Mouse (Mus musculus) limb, embryonic 11.5 days (tissue): ENCODE measurements around the gene Gli1. TPM values are rescaled to one million over a fixed set of nuclear protein-coding genes. Genes with fewer than 3 reads are reported as not detected.

Experiments
- ATAC-seq: fragments of 200-750 bp; cut with Nextera tagmentation; 2 replicates; pipeline ENCODE4 v1.8.0; 2017; ENCODE audit warnings: low read depth; ENCODE audit not compliant: insufficient number of reproducible peaks, low FRiP score, low TSS enrichment
- DNase-seq: peaks from one replicate; pipeline ENCODE4 v3.0.0-alpha.2; 2015; ENCODE audit warnings: low spot score
- H3K27ac ChIP-seq: fragments of 300-500 bp; sonication (generic); replicated peaks from 2 replicates; pipeline ENCODE4 v1.5.1; 2014; ENCODE audit warnings: low read depth, mild to moderate bottlenecking, low read length
- H3K27me3 ChIP-seq: fragments of 300-500 bp; sonication (generic); 2 replicates; pipeline ENCODE4 v1.6.1; 2014; ENCODE audit warnings: mild to moderate bottlenecking, low read length, mixed read lengths; ENCODE audit not compliant: control insufficient read depth, insufficient read depth
- H3K36me3 ChIP-seq: fragments of 300-500 bp; sonication (generic); 2 replicates; pipeline ENCODE4 v1.6.1; 2014; ENCODE audit warnings: mild to moderate bottlenecking, low read length, moderate library complexity, mixed read lengths; ENCODE audit not compliant: control insufficient read depth, insufficient read depth
- H3K4me1 ChIP-seq: fragments of 300-500 bp; sonication (generic); 2 replicates; pipeline ENCODE4 v1.6.1; 2014; ENCODE audit warnings: low read length, mixed read lengths; ENCODE audit not compliant: control insufficient read depth, insufficient read depth
- H3K4me2 ChIP-seq: fragments of 300-500 bp; sonication (generic); 2 replicates; pipeline ENCODE4 v1.6.1; 2014; ENCODE audit warnings: low read depth, mild to moderate bottlenecking, moderate library complexity; ENCODE audit not compliant: severe bottlenecking
- H3K4me3 ChIP-seq: fragments of 300-500 bp; sonication (generic); 2 replicates; pipeline ENCODE4 v1.5.1; 2014; ENCODE audit warnings: low read depth, low read length
- H3K9ac ChIP-seq: fragments of 300-500 bp; sonication (generic); 2 replicates; pipeline ENCODE4 v1.6.1; 2014; ENCODE audit warnings: mild to moderate bottlenecking, low read length
- H3K9me3 ChIP-seq: fragments of 300-500 bp; sonication (generic); 2 replicates; pipeline ENCODE4 v1.6.1; 2016; ENCODE audit warnings: low read length; ENCODE audit not compliant: control insufficient read depth
- WGBS: fragments of 180-500 bp; shearing (Covaris S2); extraction: QIAGEN DNeasy Blood & Tissue Kit; methylation state at CpG from one replicate; pipeline ENCODE4 v1.1.7; 2014; 5-methylcytosine and 5-hydroxymethylcytosine counted together
- polyA plus RNA-seq: library from polyadenylated mRNA; unstranded; fragments of >200 nt; fragmentation: Nextera tagmentation; extraction: Ambion mirVana; gene quantifications from 2 replicates; pipeline ENCODE4 v1.2.1, GENCODE M21; 2014

Gli1 gene
- polyA plus RNA-seq, 1 experiment from 2014 or later, result 8.5 TPM

- Histone ChIP-seq H3K27me3 (peaks cover 5% of the 10 kb centered on the region; the same call in 1 of the 2 replicates), H3K4me2 (0 out of 2 replicates have a peak overlapping the region, but pooled peaks have one; percentile 20), H3K9ac (0 out of 2 replicates have a peak overlapping the region, but pooled peaks have one; percentile 2), H3K9me3 (no peaks in the 10 kb centered on the region), H3K27ac (no peak overlapping the region), H3K36me3 (peaks cover 5% of the 10 kb centered on the region; the same call in 1 of the 2 replicates), H3K4me3 (no peak overlapping the region), H3K4me1 (no peaks in the 10 kb centered on the region)
- 36% methylated on average over 31 of the region's 31 CpGs for WGBS
- DNase-seq (no peak), ATAC-seq (no peak)
Observed at GRCm38 (mm10) chr10:127332211-127332874, 9.4 kb downstream of the Gli1 start.

- Histone ChIP-seq H3K4me2 (no peak overlapping the region), H3K27ac (no peak overlapping the region), H3K4me1 (peaks cover 13% of the 10 kb centered on the region; the same call in 1 of the 2 replicates), H3K9ac (no peak overlapping the region), H3K4me3 (no peak overlapping the region), H3K27me3 (peaks cover 11% of the 10 kb centered on the region), H3K36me3 (peaks cover 3% of the 10 kb centered on the region; the same call in 1 of the 2 replicates), H3K9me3 (no peaks in the 10 kb centered on the region)
- no peak for ATAC-seq
- 82% methylated on average over 7 of the region's 7 CpGs for WGBS
- DNase-seq, result no peak
Observed at GRCm38 (mm10) chr10:127330212-127330611, 11.6 kb downstream of the Gli1 start.

GRCm38 (mm10) chr10:127327461-127328145 lies 14.2 kb downstream of the Gli1 start:
- ATAC-seq, result no peak
- no peak for DNase-seq
- Histone ChIP-seq H3K4me3 (no peak overlapping the region), H3K4me2 (no peak overlapping the region), H3K9me3 (no peaks in the 10 kb centered on the region), H3K9ac (no peak overlapping the region), H3K36me3 (peaks cover 3% of the 10 kb centered on the region; the same call in 1 of the 2 replicates), H3K27me3 (peaks cover 11% of the 10 kb centered on the region), H3K27ac (no peak overlapping the region), H3K4me1 (peaks cover 13% of the 10 kb centered on the region; the same call in 1 of the 2 replicates)
- WGBS, result 54% methylated on average over 18 of the region's 18 CpGs

- 5% methylated on average over 29 of the region's 29 CpGs for WGBS
- no peak overlapping the region for H3K27ac ChIP-seq
- DNase-seq, result no peak
- H3K36me3 ChIP-seq, result no peaks in the 10 kb centered on the region; the same call in 1 of the 2 replicates
- ATAC-seq, result no peak
- peak overlapping the region; percentile 55 for H3K4me3 ChIP-seq
- peak overlapping the region; percentile 94 for H3K4me2 ChIP-seq
- H3K9ac ChIP-seq, result peak overlapping the region; percentile 61; the same call in 1 of the 2 replicates
- H3K27me3 ChIP-seq, result peaks cover 11% of the 10 kb centered on the region
- H3K4me1 ChIP-seq, result peaks cover 13% of the 10 kb centered on the region; the same call in 1 of the 2 replicates
- no peaks in the 10 kb centered on the region for H3K9me3 ChIP-seq
Observed at GRCm38 (mm10) chr10:127326828-127327227, 14.9 kb downstream of the Gli1 start.

- ATAC-seq (0 out of 2 replicates have a peak, but pooled peaks have one; percentile 36), DNase-seq (peak; percentile 72)
- Histone ChIP-seq H3K27ac (no peak overlapping the region), H3K36me3 (no peaks in the 10 kb centered on the region; the same call in 1 of the 2 replicates), H3K9me3 (no peaks in the 10 kb centered on the region), H3K4me2 (peak overlapping the region; percentile 94), H3K4me1 (peaks cover 13% of the 10 kb centered on the region; the same call in 1 of the 2 replicates), H3K4me3 (peak overlapping the region; percentile 55), H3K9ac (peak overlapping the region; percentile 61), H3K27me3 (peaks cover 11% of the 10 kb centered on the region)
- under 1% methylated on average over 54 of the region's 54 CpGs for whole genome bisulfite sequencing
Observed at GRCm38 (mm10) chr10:127326017-127326801, 15.6 kb downstream of the Gli1 start.

- H3K4me1 ChIP-seq, result peaks cover 13% of the 10 kb centered on the region; the same call in 1 of the 2 replicates
- no peaks in the 10 kb centered on the region for H3K9me3 ChIP-seq
- DNase-seq (peak; percentile 39), ATAC-seq (0 out of 2 replicates have a peak, but pooled peaks have one; percentile 8)
- peaks cover 11% of the 10 kb centered on the region for H3K27me3 ChIP-seq
- H3K4me3 ChIP-seq, result peak overlapping the region; percentile 55
- H3K36me3 ChIP-seq, result no peaks in the 10 kb centered on the region; the same call in 1 of the 2 replicates
- peak overlapping the region; percentile 61; the same call in 1 of the 2 replicates for H3K9ac ChIP-seq
- 21% methylated on average over 14 of the region's 14 CpGs for WGBS
- H3K4me2 ChIP-seq, result peak overlapping the region; percentile 94
- H3K27ac ChIP-seq, result no peak overlapping the region
Observed at GRCm38 (mm10) chr10:127325454-127326016, 16.2 kb downstream of the Gli1 start.

- no peak overlapping the region for H3K9ac ChIP-seq
- no peak overlapping the region for H3K27ac ChIP-seq
- no peak overlapping the region for H3K4me2 ChIP-seq
- ATAC-seq (no peak), DNase-seq (peak; percentile 77)
- H3K36me3 ChIP-seq, result no peaks in the 10 kb centered on the region
- no peak overlapping the region for H3K4me3 ChIP-seq
- WGBS, result 13% methylated on average over 7 of the region's 7 CpGs
- peaks cover 13% of the 10 kb centered on the region; the same call in 1 of the 2 replicates for H3K4me1 ChIP-seq
- no peaks in the 10 kb centered on the region for H3K9me3 ChIP-seq
- H3K27me3 ChIP-seq, result peaks cover 11% of the 10 kb centered on the region
Observed at GRCm38 (mm10) chr10:127324495-127324894, 17.3 kb downstream of the Gli1 start.
